Mouse (Mus musculus): ENCODE results near the gene Mab21l3.

Mab21l3 gene

GRCm38 (mm10) chr3:101848816-101849215 is at the start of gene Mab21l3:
Gene Mab21l3 (minus strand): TSS chr3:101848959.
- no peak for DNase-seq

GRCm38 (mm10) chr3:101897377-101897974 is 48.7 kb upstream of the Mab21l3 start:
- DNase-seq: no peak

GRCm38 (mm10) chr3:101896893-101897292 is 48.1 kb upstream of the Mab21l3 start:
- peak; percentile 86 for DNase-seq

DNA sequence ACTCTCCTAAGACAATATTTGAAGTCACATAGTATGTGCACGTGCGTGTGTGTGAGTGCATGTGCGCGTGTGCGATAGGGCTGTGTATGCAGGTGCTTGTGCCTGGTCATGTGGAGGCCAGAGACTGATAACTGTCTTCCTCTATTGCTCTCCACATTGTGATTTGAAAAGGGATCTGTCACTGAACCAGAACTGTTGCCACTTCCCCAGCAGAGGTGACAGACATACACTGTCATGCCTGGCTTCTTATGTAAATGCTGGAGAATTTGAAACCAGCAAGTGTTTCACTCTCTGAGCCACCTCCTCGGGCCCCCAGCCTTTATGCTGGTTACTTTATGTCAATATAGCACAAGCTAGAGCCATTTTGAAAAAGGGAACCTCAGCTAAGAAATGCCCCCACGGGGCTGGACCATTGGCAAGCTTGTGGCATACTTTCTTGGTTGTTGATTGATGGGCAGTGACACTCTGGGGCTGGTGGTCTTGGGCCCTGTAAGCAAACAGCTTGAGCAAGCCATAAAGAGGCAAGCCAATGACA is 46.7 kb upstream of the Mab21l3 start:
- no peak for DNase-seq

- DNase-seq: peak; percentile 71
Measured at GRCm38 (mm10) chr3:101885591-101885990, 36.8 kb upstream of the Mab21l3 start.

DNA sequence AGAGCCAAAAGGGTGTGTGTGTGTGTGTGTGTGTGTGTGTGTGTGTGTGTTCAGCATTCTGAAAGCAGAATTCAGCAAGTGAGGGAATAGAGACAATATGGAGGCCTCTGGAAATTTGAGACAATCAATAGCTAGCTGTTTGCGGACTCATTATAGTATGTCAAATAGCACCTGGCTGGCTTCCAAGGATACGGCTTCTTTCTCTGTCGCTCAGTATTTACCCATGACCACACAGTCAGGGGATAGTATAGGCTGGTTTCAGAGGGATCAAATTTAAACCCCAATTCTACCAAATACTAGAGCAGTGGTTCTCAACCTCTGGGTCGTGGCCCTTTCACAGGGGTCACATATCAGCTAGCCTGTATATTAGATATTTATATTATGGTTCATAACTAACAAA is 36.3 kb upstream of the Mab21l3 start:
- DNase-seq: no peak

GRCm38 (mm10) chr3:101883902-101884301 is 35.1 kb upstream of the Mab21l3 start:
- DNase-seq: no peak

DNA sequence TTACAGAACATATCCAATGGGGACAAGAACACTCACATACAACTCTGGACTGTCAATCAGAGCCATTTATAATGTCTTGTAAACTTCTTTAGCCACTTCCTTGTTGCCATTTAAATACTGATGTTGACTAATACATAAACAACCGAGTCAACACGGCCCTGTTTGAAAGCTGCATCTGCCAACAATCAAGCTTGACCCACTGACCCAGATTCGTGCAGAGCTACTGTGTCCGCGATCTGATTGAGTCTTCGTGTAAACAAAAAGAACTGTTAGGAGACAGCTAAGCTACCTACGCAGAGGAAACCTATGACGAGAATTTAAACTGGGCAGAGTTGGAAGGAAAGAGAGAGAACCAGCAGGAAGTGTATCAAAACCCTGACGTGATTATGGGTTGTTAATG is 33.0 kb upstream of the Mab21l3 start:
- DNase-seq: no peak

DNA sequence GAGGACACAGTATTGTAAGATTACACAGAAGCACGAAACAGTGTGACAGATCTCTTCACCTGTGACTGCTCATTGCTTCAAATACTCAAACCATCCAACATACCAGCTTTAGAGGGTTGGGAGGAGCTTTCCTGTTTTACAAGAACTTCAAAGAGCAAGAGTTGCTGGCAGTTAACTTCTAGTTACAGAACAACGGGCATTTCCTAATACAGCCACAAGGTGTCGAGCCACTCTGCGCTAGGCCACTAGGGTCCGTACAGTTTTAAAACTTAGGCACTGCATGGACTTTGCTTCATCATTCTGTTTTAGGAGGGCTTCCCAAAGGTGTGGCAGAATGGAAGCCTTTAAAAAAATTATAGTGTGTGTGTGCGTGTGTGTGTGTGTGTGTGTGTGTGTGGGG is 32.1 kb upstream of the Mab21l3 start:
- DNase-seq: peak; percentile 59

DNA sequence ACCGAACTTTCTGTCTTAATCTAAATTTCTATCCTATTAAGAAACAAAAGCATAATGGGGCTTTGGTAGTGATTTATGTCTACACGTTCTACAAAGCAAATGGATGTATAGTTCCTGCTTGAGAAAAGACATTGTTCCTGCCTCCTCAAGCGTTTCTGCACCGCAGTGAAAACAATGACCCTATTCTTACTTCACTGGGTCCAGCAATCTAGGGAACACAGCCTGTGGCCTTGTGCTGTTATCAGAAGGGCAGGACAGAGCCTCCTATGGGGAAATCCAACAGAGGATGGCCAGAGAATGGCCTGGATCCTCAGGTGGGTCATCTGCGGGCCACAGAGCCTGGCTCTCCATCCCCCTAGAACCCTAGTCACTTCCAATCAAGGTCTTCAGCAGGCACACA is 29.4 kb upstream of the Mab21l3 start:
- no peak for DNase-seq

- DNase-seq: peak; percentile 19
Measured at GRCm38 (mm10) chr3:101876459-101877285, 27.9 kb upstream of the Mab21l3 start.

GRCm38 (mm10) chr3:101875258-101875920 is 26.6 kb upstream of the Mab21l3 start:
- no peak for DNase-seq

GRCm38 (mm10) chr3:101873061-101873675 is 24.4 kb upstream of the Mab21l3 start:
- no peak for DNase-seq

DNA sequence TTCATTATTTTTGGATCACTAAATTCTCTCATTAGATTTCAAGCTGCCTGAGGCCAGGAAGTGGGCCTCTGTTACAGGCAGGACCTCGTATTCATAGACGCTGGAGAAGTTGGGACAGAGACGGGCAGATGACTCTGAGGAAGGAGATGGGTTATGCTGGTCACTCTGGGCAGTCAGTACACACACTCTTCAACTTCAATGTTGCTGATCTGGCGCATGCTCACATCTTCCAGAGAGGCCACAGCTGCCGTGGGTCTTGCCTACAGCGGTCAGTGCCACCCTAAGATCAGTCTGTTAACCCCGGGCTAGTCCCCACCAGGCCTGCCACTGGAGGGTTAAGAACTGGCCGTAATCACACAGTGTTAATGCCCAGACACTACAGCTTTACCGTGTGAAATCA is 23.2 kb upstream of the Mab21l3 start:
- DNase-seq: no peak

GRCm38 (mm10) chr3:101867001-101867421 is 18.3 kb upstream of the Mab21l3 start:
- DNase-seq: no peak

- DNase-seq: peak; percentile 46
Measured at GRCm38 (mm10) chr3:101861856-101862255, 13.1 kb upstream of the Mab21l3 start.

DNA sequence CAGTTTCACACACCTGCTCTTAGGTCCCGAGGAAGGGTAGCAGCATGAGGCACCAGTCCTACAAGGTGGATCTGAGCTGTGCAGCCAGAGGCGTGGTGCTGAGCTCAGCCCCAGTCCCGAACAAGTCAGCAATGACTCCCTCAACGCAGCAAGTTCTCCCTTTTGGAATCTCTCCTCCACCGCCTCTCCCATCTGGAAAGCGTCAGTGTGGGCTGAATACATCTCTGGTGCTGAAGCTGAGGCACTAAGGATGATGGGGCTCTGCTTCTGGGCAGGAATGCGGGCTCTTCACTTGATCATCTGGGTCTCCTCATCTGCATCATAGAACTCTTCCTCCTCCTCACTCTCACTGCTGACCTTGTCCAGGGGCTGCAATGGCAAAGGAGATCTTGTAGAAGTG is 11.4 kb upstream of the Mab21l3 start:
- no peak for DNase-seq

GRCm38 (mm10) chr3:101859740-101860139 is 11.0 kb upstream of the Mab21l3 start:
- no peak for DNase-seq

- DNase-seq: no peak
Measured at GRCm38 (mm10) chr3:101854075-101854474, 5.3 kb upstream of the Mab21l3 start.

GRCm38 (mm10) chr3:101851363-101851762 is 2.6 kb upstream of the Mab21l3 start:
- DNase-seq: no peak

GRCm38 (mm10) chr3:101846096-101846495 is 2.7 kb downstream of the Mab21l3 start:
- no peak for DNase-seq

DNA sequence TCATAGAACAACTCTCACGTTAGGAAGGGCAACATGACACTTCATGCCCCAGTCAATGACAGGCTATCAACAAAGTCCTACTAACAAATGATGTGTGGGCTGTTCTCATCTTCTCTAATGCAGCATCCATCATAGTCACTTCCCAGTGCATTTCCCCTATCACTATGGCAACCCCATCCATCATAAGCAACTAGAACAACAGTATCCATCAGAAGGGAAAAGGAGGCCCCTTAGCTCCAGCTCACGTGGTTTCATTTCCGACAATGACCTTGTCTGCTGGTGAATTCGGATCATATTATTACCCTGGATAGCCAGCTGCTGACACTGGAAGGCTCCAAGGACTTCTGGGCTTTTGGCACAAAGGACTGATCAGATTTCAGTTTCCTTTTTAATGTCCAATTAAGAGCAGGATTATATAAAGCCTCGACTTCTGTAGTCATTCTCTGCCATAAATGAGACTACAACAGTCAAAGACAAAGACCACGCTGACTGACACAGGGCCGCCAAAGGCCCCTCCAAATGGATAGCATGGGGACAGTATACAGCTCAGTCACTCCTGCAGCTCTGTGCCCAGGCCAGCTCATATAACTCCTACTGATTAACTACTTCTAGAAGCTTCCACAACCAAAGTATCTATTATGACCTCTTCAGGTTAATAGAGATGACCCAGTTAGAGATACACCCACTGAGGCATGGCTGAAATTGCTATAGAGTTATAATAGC is 6.2 kb downstream of the Mab21l3 start:
- DNase-seq: no peak
